In the genomic region with DNA sequence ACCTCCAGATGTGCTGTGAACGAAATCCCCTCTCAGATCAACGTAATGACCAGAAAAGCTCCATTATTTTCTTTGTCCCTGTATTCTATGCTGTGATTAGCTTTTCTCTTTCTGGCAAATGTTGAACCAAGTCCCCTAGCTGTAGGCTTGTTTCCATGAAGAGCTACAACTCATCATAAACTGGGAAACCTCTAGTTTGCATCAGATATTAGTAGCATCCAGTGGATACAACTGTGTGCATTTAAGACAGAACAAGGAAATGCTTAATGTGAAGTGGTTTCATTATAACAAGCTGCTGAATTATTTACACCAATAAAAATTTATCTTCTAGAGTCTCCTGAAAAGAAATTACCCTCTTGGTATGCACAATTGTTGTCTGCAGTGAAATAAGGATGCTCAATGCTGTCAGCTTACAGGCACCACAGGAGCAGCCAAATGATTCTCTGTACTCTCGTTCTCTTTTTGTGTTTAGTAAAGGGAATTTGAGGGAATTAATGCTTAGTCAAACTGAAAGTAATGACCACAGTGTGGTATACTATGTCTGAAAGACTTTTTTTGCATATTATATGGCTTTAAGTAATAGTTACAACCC, we compare ENCODE assay signal across 16 mouse cellular contexts.
"Had no signal": no experiment of that assay in that cellular context is flagged by ENCODE, and none has a peak within 500 bp of the region (broad histone marks: within the 10 kb centered on the region; RNA-seq: fewer than 3 reads in every experiment).

No protein-coding gene starts in this region.

- H3K9me3 ChIP-seq: neural tube, embryonic 12.5 days; neural tube, embryonic 13.5 days; stomach, embryonic 15.5 days had no signal

- H3K4me2 ChIP-seq: neural tube, embryonic 12.5 days; neural tube, embryonic 13.5 days; stomach, embryonic 15.5 days had no signal

- H3K9ac ChIP-seq: neural tube, embryonic 12.5 days; neural tube, embryonic 13.5 days; stomach, embryonic 15.5 days had no signal

- H3K36me3 ChIP-seq: neural tube, embryonic 12.5 days; neural tube, embryonic 13.5 days; stomach, embryonic 15.5 days had no signal

- H3K4me3 ChIP-seq: neural tube, embryonic 12.5 days; neural tube, embryonic 13.5 days; stomach, embryonic 15.5 days had no signal

- H3K27me3 ChIP-seq: neural tube, embryonic 12.5 days; neural tube, embryonic 13.5 days; stomach, embryonic 15.5 days had no signal

- DNase-seq: retina, postnatal 1 day; right cerebral cortex, adult 18-20 months; right cerebral cortex, postnatal 14 days; right cerebral cortex, postnatal 25 days; right cerebral cortex, postnatal 4 days; spleen, adult 18-20 months; thymus, adult 18-20 months; thymus, adult 2 months; thymus, postnatal 14 days; thymus, postnatal 25 days; thymus, postnatal 36 days; thymus, postnatal 4 days had no signal

- H3K27ac ChIP-seq: neural tube, embryonic 12.5 days; neural tube, embryonic 13.5 days; stomach, embryonic 15.5 days; stomach, postnatal 0 days had no signal

- H3K4me1 ChIP-seq: neural tube, embryonic 12.5 days; neural tube, embryonic 13.5 days; stomach, embryonic 15.5 days had no signal
